Mouse (Mus musculus) hindbrain, embryonic 13.5 days (tissue): ENCODE measurements around the gene Tbc1d1. TPM values are rescaled to one million over a fixed set of nuclear protein-coding genes. Genes with fewer than 3 reads are reported as not detected.

Source experiments
- ATAC-seq: fragments of 200-750 bp; cut with Nextera tagmentation; 2 replicates; pipeline ENCODE4 v1.8.0; 2017; ENCODE audit warnings: moderate TSS enrichment; ENCODE audit not compliant: low FRiP score
- H3K27ac ChIP-seq: fragments of 300-500 bp; sonication (generic); 2 replicates; pipeline ENCODE4 v1.5.1; 2015; ENCODE audit warnings: inconsistent platforms, mild to moderate bottlenecking, moderate library complexity
- H3K27me3 ChIP-seq: fragments of 300-500 bp; sonication (generic); 2 replicates; pipeline ENCODE4 v1.6.1; 2015; ENCODE audit warnings: mild to moderate bottlenecking, inconsistent platforms
- H3K36me3 ChIP-seq: fragments of 300-500 bp; sonication (generic); 2 replicates; pipeline ENCODE4 v1.6.1; 2015; ENCODE audit warnings: mild to moderate bottlenecking, inconsistent platforms
- H3K4me1 ChIP-seq: fragments of 300-500 bp; sonication (generic); replicated peaks from 2 replicates; pipeline ENCODE4 v1.6.1; 2015; ENCODE audit warnings: inconsistent platforms
- H3K4me2 ChIP-seq: fragments of 300-500 bp; sonication (generic); 2 replicates; pipeline ENCODE4 v1.6.1; 2015; ENCODE audit warnings: inconsistent platforms, mild to moderate bottlenecking, moderate library complexity
- H3K4me3 ChIP-seq: fragments of 300-500 bp; sonication (generic); 2 replicates; pipeline ENCODE4 v1.5.1; 2015; ENCODE audit warnings: mild to moderate bottlenecking, inconsistent platforms
- H3K9ac ChIP-seq: fragments of 300-500 bp; sonication (generic); 2 replicates; pipeline ENCODE4 v1.6.1; 2015; ENCODE audit warnings: mild to moderate bottlenecking, inconsistent platforms
- H3K9me3 ChIP-seq: fragments of 300-500 bp; sonication (generic); 2 replicates; pipeline ENCODE4 v1.6.1; 2016; ENCODE audit warnings: inconsistent platforms
- WGBS: fragments of 180-500 bp; shearing (Covaris S2); methylation state at CpG from one replicate; pipeline ENCODE4 v1.1.7; 2015; 5-methylcytosine and 5-hydroxymethylcytosine counted together
- polyA plus RNA-seq: library from polyadenylated mRNA; unstranded; fragments of >200 nt; fragmentation: Nextera tagmentation; extraction: Ambion mirVana; gene quantifications from 2 replicates; pipeline ENCODE4 v1.2.1, GENCODE M21; 2015

Tbc1d1 gene
- 14.5 and 15.4 TPM in 2 replicates for polyA plus RNA-seq

GRCm38 (mm10) chr5:64155861-64156550 lies at the start of gene Tbc1d1:
Gene Tbc1d1, plus strand, starts transcription at chr5:64156305.
- Histone ChIP-seq H3K36me3 (no peaks in the 10 kb centered on the region), H3K9ac (no peak within 1 kb of the TSS), H3K27me3 (peaks cover 29% of the 10 kb centered on the region), H3K4me3 (no peak within 1 kb of the TSS), H3K9me3 (no peaks in the 10 kb centered on the region), H3K27ac (no peak within 1 kb of the TSS), H3K4me1 (peaks cover 15% of the 10 kb centered on the region), H3K4me2 (no peak within 1 kb of the TSS)
- WGBS = 56% methylated on average over 11 of the region's 11 CpGs
- no peak for ATAC-seq

GRCm38 (mm10) chr5:64107596-64108289 lies 48.4 kb upstream of the Tbc1d1 start:
- Histone ChIP-seq H3K4me1 (no peaks in the 10 kb centered on the region), H3K9ac (no peak overlapping the region), H3K4me3 (no peak overlapping the region), H3K27ac (no peak overlapping the region), H3K9me3 (no peaks in the 10 kb centered on the region), H3K4me2 (no peak overlapping the region), H3K36me3 (peaks cover 81% of the 10 kb centered on the region), H3K27me3 (no peaks in the 10 kb centered on the region)
- ATAC-seq = no peak
- WGBS = 93% methylated on average over 11 of the region's 11 CpGs

GRCm38 (mm10) chr5:64109217-64109616 lies 46.9 kb upstream of the Tbc1d1 start:
- peaks cover 84% of the 10 kb centered on the region for H3K36me3 ChIP-seq
- 66% methylated on average over 3 of the region's 3 CpGs for WGBS

GRCm38 (mm10) chr5:64112360-64112759 lies 43.7 kb upstream of the Tbc1d1 start:
- Histone ChIP-seq H3K4me1 (no peaks in the 10 kb centered on the region), H3K27ac (no peak overlapping the region), H3K9me3 (peaks cover 18% of the 10 kb centered on the region), H3K9ac (no peak overlapping the region), H3K36me3 (peaks cover 86% of the 10 kb centered on the region), H3K4me2 (no peak overlapping the region), H3K27me3 (no peaks in the 10 kb centered on the region), H3K4me3 (no peak overlapping the region)
- WGBS = 92% methylated on average over 3 of the region's 3 CpGs
- no peak for ATAC-seq

More at GRCm38 (mm10) chr5:64109217-64109616, 46.9 kb upstream of the Tbc1d1 start:
- no peak overlapping the region for H3K27ac ChIP-seq
- no peaks in the 10 kb centered on the region for H3K27me3 ChIP-seq
- no peak for ATAC-seq
- H3K4me1 ChIP-seq = no peaks in the 10 kb centered on the region
- no peaks in the 10 kb centered on the region for H3K9me3 ChIP-seq
- no peak overlapping the region for H3K4me2 ChIP-seq
- no peak overlapping the region for H3K4me3 ChIP-seq
- H3K9ac ChIP-seq = no peak overlapping the region

GRCm38 (mm10) chr5:64114210-64114609 lies 41.9 kb upstream of the Tbc1d1 start:
- 94% methylated on average over 6 of the region's 6 CpGs for WGBS
- H3K9ac ChIP-seq = no peak overlapping the region
- peaks cover 73% of the 10 kb centered on the region for H3K36me3 ChIP-seq
- peaks cover 18% of the 10 kb centered on the region for H3K9me3 ChIP-seq
- H3K27ac ChIP-seq = no peak overlapping the region
- H3K27me3 ChIP-seq = no peaks in the 10 kb centered on the region
- H3K4me3 ChIP-seq = no peak overlapping the region
- H3K4me1 ChIP-seq = no peaks in the 10 kb centered on the region
- no peak overlapping the region for H3K4me2 ChIP-seq
- ATAC-seq = no peak

- H3K27me3 ChIP-seq = no peaks in the 10 kb centered on the region
- H3K4me1 ChIP-seq = no peaks in the 10 kb centered on the region
- no peak for ATAC-seq
- peaks cover 50% of the 10 kb centered on the region for H3K36me3 ChIP-seq
- H3K9me3 ChIP-seq = peaks cover 18% of the 10 kb centered on the region
- no peak overlapping the region for H3K4me2 ChIP-seq
- no peak overlapping the region for H3K4me3 ChIP-seq
- no peak overlapping the region for H3K27ac ChIP-seq
- H3K9ac ChIP-seq = no peak overlapping the region
- 46% methylated on average over 1 of the region's 1 CpGs for WGBS
These were observed 38.9 kb upstream of the Tbc1d1 start for GRCm38 (mm10) chr5:64117191-64117590.

GRCm38 (mm10) chr5:64125783-64126182 lies 30.3 kb upstream of the Tbc1d1 start:
- WGBS = 74% methylated on average over 5 of the region's 5 CpGs
- no peaks in the 10 kb centered on the region for H3K4me1 ChIP-seq
- H3K36me3 ChIP-seq = peaks cover 35% of the 10 kb centered on the region
- ATAC-seq = no peak
- H3K4me3 ChIP-seq = no peak overlapping the region
- H3K4me2 ChIP-seq = no peak overlapping the region
- H3K9ac ChIP-seq = no peak overlapping the region
- no peak overlapping the region for H3K27ac ChIP-seq
- no peaks in the 10 kb centered on the region for H3K9me3 ChIP-seq
- no peaks in the 10 kb centered on the region for H3K27me3 ChIP-seq

GRCm38 (mm10) chr5:64131550-64131949 lies 24.6 kb upstream of the Tbc1d1 start:
- 0 out of 2 replicates have a peak overlapping the region, but pooled peaks have one; percentile 60 for H3K27ac ChIP-seq
- 60% methylated on average over 5 of the region's 5 CpGs for WGBS
- no peak for ATAC-seq

GRCm38 (mm10) chr5:64133901-64134300 lies 22.2 kb upstream of the Tbc1d1 start:
- Histone ChIP-seq H3K4me3 (no peak overlapping the region), H3K4me2 (no peak overlapping the region), H3K27ac (no peak overlapping the region), H3K27me3 (no peaks in the 10 kb centered on the region), H3K9me3 (no peaks in the 10 kb centered on the region), H3K36me3 (peaks cover 9% of the 10 kb centered on the region), H3K9ac (no peak overlapping the region), H3K4me1 (0 out of 2 replicates have a peak, but pooled peaks cover 3% of the 10 kb centered on the region)
- no peak for ATAC-seq
- 90% methylated on average over 4 of the region's 4 CpGs for WGBS

More at GRCm38 (mm10) chr5:64131550-64131949, 24.6 kb upstream of the Tbc1d1 start:
- H3K36me3 ChIP-seq = peaks cover 26% of the 10 kb centered on the region
- no peak overlapping the region for H3K4me3 ChIP-seq
- no peaks in the 10 kb centered on the region for H3K9me3 ChIP-seq
- H3K9ac ChIP-seq = no peak overlapping the region
- H3K4me2 ChIP-seq = no peak overlapping the region
- H3K27me3 ChIP-seq = no peaks in the 10 kb centered on the region
- H3K4me1 ChIP-seq = 0 out of 2 replicates have a peak, but pooled peaks cover 3% of the 10 kb centered on the region

- Histone ChIP-seq H3K4me1 (0 out of 2 replicates have a peak, but pooled peaks cover 3% of the 10 kb centered on the region), H3K27ac (no peak overlapping the region), H3K27me3 (no peaks in the 10 kb centered on the region), H3K36me3 (no peaks in the 10 kb centered on the region), H3K9me3 (no peaks in the 10 kb centered on the region), H3K4me2 (no peak overlapping the region), H3K4me3 (no peak overlapping the region), H3K9ac (no peak overlapping the region)
- ATAC-seq = no peak
- 81% methylated on average over 5 of the region's 5 CpGs for WGBS
These were observed 19.8 kb upstream of the Tbc1d1 start for GRCm38 (mm10) chr5:64136325-64136724.

GRCm38 (mm10) chr5:64140202-64140601 lies 15.9 kb upstream of the Tbc1d1 start:
- Histone ChIP-seq H3K27me3 (no peaks in the 10 kb centered on the region), H3K36me3 (no peaks in the 10 kb centered on the region), H3K9me3 (no peaks in the 10 kb centered on the region), H3K4me2 (no peak overlapping the region), H3K4me3 (no peak overlapping the region), H3K9ac (no peak overlapping the region), H3K27ac (no peak overlapping the region), H3K4me1 (no peaks in the 10 kb centered on the region)
- WGBS = 83% methylated on average over 3 of the region's 3 CpGs
- no peak for ATAC-seq

GRCm38 (mm10) chr5:64144315-64144714 lies 11.8 kb upstream of the Tbc1d1 start:
- no peak overlapping the region for H3K4me3 ChIP-seq

More at GRCm38 (mm10) chr5:64144315-64144714, 11.8 kb upstream of the Tbc1d1 start:
- no peak for ATAC-seq
- H3K4me2 ChIP-seq = no peak overlapping the region
- 82% methylated on average over 5 of the region's 5 CpGs for WGBS
- no peaks in the 10 kb centered on the region for H3K36me3 ChIP-seq
- H3K9me3 ChIP-seq = no peaks in the 10 kb centered on the region
- H3K27me3 ChIP-seq = no peaks in the 10 kb centered on the region; the same call in 1 of the 2 replicates
- H3K4me1 ChIP-seq = no peaks in the 10 kb centered on the region
- no peak overlapping the region for H3K9ac ChIP-seq
- no peak overlapping the region for H3K27ac ChIP-seq
